Mouse (Mus musculus) liver, embryonic 14.5 days (tissue): ENCODE measurements around the gene C1qtnf6. TPM values are rescaled to one million over a fixed set of nuclear protein-coding genes. Genes with fewer than 3 reads are reported as not detected.

Experiments
- ATAC-seq: fragments of 200-750 bp; cut with Nextera tagmentation; 2 replicates; pipeline ENCODE4 v1.8.0; 2017; ENCODE audit warnings: moderate number of reproducible peaks, mild to moderate bottlenecking, moderate library complexity; ENCODE audit not compliant: insufficient read depth
- DNase-seq, 3 experiments: peaks; one replicate each; pipeline ENCODE4 v3.0.0-alpha.2; 2012 to 2013; ENCODE audit warnings: low read depth in 3 of 3, low spot score in 3 of 3
- H3K27ac ChIP-seq: fragments of 300-500 bp; sonication (generic); 2 replicates; pipeline ENCODE4 v1.5.1; 2014; ENCODE audit warnings: moderate library complexity, mild to moderate bottlenecking, control low read depth, inconsistent platforms
- H3K27me3 ChIP-seq: fragments of 300-500 bp; sonication (generic); 2 replicates; pipeline ENCODE4 v1.6.1; 2014; ENCODE audit warnings: mild to moderate bottlenecking, low read length, moderate library complexity; ENCODE audit not compliant: control insufficient read depth, insufficient read depth
- H3K36me3 ChIP-seq: fragments of 300-500 bp; sonication (generic); replicated peaks from 2 replicates; pipeline ENCODE4 v1.6.1; 2014; ENCODE audit warnings: low read depth; ENCODE audit not compliant: control insufficient read depth, insufficient read depth
- H3K4me1 ChIP-seq, 2 experiments: fragments of 200-500 bp in 1 of 2; fragments of 300-500 bp in 1 of 2; sonication (generic) in 1 of 2; replicated peaks; 2 replicates each; pipeline ENCODE4 v1.6.1; 2012 to 2014; ENCODE audit warnings: antibody characterized with exemption in 1 of 2, inconsistent platforms in 1 of 2, low read length in 1 of 2; ENCODE audit not compliant: control insufficient read depth in 2 of 2, insufficient read depth in 2 of 2
- H3K4me2 ChIP-seq: fragments of 300-500 bp; sonication (generic); 2 replicates; pipeline ENCODE4 v1.6.1; 2014; ENCODE audit warnings: low read depth, mild to moderate bottlenecking, control low read depth, moderate library complexity
- H3K4me3 ChIP-seq, 2 experiments: fragments of 200-500 bp in 1 of 2; fragments of 300-500 bp in 1 of 2; sonication (generic) in 1 of 2; 2 replicates each; pipeline ENCODE4 v1.5.1; 2012 to 2014; ENCODE audit warnings: low read depth in 2 of 2, low read length in 2 of 2, mild to moderate bottlenecking in 2 of 2, control low read depth in 1 of 2, inconsistent platforms in 1 of 2, moderate library complexity in 1 of 2; ENCODE audit not compliant: insufficient read depth in 1 of 2
- H3K9ac ChIP-seq: fragments of 300-500 bp; sonication (generic); replicated peaks from 2 replicates; pipeline ENCODE4 v1.6.1; 2014; ENCODE audit warnings: mild to moderate bottlenecking, control low read depth, moderate library complexity
- H3K9me3 ChIP-seq: fragments of 300-500 bp; sonication (generic); 2 replicates; pipeline ENCODE4 v1.6.1; 2016; ENCODE audit warnings: low read length, mixed read lengths; ENCODE audit not compliant: control insufficient read depth
- CTCF ChIP-seq: IDR thresholded peaks from 2 replicates; pipeline ENCODE4 v1.5.1; 2016; ENCODE audit warnings: antibody characterized with exemption, low read depth, control low read depth
- EP300 ChIP-seq: IDR thresholded peaks from 2 replicates; pipeline ENCODE4 v1.6.1; 2016; ENCODE audit warnings: antibody characterized with exemption, low read depth
- WGBS: fragments of 180-500 bp; shearing (Covaris S2); extraction: QIAGEN DNeasy Blood & Tissue Kit; methylation state at CpG from one replicate; pipeline ENCODE4 v1.1.7; 2014; ENCODE audit not compliant: insufficient replicate concordance; 5-methylcytosine and 5-hydroxymethylcytosine counted together
- polyA plus RNA-seq, 2 experiments: library from polyadenylated mRNA; depleted of rRNA in 1 of 2; stranded (reverse) in 1 of 2; unstranded in 1 of 2; fragments of >200 nt; fragmentation: Nextera tagmentation in 1 of 2; extraction: Ambion mirVana in 1 of 2; gene quantifications; 2 replicates each; pipeline versions ENCODE4 v1.2.1 to v1.2.3; 2012 to 2014

The C1qtnf6 gene
- polyA plus RNA-seq, 2 experiments, result 4.6 to 5.0 TPM

DNA sequence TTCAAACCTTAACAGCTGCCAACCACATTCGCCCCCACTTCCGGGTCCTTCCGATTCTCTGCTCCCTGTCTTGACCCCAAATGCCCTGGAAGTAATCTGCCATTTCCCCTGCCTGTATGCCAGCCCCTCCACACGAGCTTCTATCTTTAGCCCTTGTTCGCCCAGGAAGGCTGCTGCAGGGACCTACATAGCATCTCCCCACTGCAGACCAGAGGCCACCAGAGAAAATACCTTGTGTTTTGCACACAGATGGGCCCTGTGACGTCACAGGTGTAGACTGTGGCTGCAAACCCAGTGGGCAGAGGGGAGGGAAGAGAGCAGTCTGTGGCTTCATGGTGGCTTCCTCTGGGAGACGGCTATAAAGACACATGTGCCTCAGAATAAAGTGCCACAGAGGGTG, 13.0 kb downstream of the C1qtnf6 start:
- no peaks in the 10 kb centered on the region for H3K9me3 ChIP-seq
- H3K4me2 ChIP-seq, result no peak overlapping the region
- H3K27me3 ChIP-seq, result no peaks in the 10 kb centered on the region
- H3K9ac ChIP-seq, result no peak overlapping the region
- H3K4me3 ChIP-seq, result no peak overlapping the region
- no peak for DNase-seq
- 43% methylated on average over 7 of the region's 7 CpGs for WGBS
- H3K4me1 ChIP-seq, result 0 out of 4 replicates have a peak, but pooled peaks cover 0 to 4% of the 10 kb centered on the region in 2 experiments
- H3K27ac ChIP-seq, result no peak overlapping the region
- ATAC-seq, result no peak
- TF ChIP-seq EP300 (no peak), CTCF (no peak)
- no peaks in the 10 kb centered on the region for H3K36me3 ChIP-seq

DNA sequence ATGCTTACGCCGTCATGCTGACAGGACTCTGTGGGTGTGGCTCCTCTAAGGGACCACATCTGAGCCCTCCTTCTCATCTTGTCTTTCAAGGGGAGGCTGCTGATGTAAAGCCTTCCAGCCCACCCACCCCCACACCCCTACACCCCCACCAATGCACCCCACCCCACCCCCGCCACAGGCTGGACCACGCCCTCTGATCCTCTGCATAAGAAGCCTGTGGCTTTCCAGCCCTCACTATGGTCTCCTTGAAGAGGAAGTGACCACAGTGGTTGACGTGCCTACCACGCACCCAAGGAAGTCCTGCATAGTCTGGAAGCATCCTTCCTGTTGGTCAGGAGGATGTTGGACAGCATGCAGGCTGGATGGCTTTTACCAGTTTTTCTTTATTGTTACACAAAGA, 15.5 kb downstream of the C1qtnf6 start:
- Histone ChIP-seq H3K9me3 (no peaks in the 10 kb centered on the region), H3K9ac (no peak overlapping the region), H3K4me1 (0 out of 4 replicates have a peak, but pooled peaks cover 0 to 6% of the 10 kb centered on the region in 2 experiments), H3K27me3 (no peaks in the 10 kb centered on the region), H3K4me2 (no peak overlapping the region), H3K4me3 (no peak overlapping the region), H3K36me3 (no peaks in the 10 kb centered on the region), H3K27ac (no peak overlapping the region)
- ATAC-seq (no peak), DNase-seq (no peak)
- WGBS, result 33% methylated on average over 6 of the region's 6 CpGs
- no peak for TF ChIP-seq CTCF
- no peak for TF ChIP-seq EP300

DNA sequence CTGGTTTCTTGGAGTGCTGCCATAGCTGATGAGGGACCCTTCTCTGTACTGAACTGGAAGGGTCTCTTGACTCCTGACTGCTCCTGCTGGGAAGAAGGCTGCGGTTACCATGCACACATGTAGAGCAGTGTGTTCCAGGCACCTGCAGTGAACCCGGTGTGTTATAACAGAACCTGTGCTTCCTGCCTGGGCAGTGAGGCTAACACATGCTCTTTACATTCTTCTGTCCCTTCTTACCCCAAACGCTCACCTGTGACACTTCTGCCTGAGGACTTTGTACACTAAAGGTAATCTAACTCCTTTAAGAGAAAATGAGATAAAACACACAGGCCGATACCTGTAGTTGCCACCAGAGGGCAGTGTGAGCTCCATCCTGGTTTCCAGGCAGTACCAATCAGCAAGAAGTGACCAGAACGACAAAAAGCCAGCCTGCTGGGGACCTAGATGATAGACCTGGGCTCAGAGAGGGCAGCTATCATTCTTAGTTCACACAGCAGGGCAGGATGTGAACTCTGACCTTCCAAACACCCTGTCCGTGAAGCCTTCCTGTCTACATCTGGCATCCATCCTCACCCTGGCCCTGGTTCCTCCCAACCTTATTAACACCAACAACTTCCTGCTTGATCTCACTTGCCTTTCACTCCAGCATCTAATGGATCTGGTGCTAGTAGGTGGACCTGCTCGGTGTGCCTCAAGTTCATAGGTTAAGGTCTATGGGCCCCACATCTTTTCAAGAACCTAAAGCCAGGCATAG, 16.6 kb downstream of the C1qtnf6 start:
- H3K4me3 ChIP-seq, result no peak overlapping the region
- no peaks in the 10 kb centered on the region for H3K27me3 ChIP-seq
- DNase-seq (peak; percentile 20 to 33 (median 31)), ATAC-seq (no peak)
- H3K9me3 ChIP-seq, result no peaks in the 10 kb centered on the region
- H3K36me3 ChIP-seq, result no peaks in the 10 kb centered on the region
- no peak overlapping the region for H3K27ac ChIP-seq
- H3K4me1 ChIP-seq, result peaks cover 0 to 3% of the 10 kb centered on the region in 2 experiments; a peak in 1 of 4 replicates
- WGBS, result 25% methylated on average over 7 of the region's 7 CpGs
- H3K4me2 ChIP-seq, result no peak overlapping the region
- H3K9ac ChIP-seq, result no peak overlapping the region
- TF ChIP-seq CTCF, result peak; percentile 95
- no peak for TF ChIP-seq EP300

DNA sequence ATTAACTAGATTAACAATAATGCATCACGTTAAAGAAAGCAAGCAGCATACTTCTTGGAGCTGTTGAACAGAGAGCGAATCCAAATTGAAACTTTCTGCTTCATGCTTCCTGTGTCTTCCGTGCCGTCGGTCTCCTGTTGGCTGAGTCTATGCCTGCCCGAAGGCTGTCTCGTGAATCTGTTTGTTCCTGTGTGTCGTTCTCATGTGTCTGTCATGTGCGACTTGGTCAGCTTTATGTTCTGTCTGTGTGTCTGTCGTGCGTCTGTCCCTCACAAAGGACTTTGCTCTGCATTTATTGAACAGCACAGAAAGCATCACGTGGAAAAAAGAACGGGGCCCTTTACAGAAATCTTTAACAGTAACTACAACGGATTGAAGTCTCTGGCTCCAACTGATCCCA, 18.2 kb downstream of the C1qtnf6 start:
- Histone ChIP-seq H3K9me3 (no peaks in the 10 kb centered on the region), H3K4me1 (peaks cover 0 to 3% of the 10 kb centered on the region in 2 experiments; a peak in 1 of 4 replicates), H3K9ac (no peak overlapping the region), H3K4me2 (no peak overlapping the region), H3K27me3 (no peaks in the 10 kb centered on the region), H3K4me3 (no peak overlapping the region), H3K36me3 (no peaks in the 10 kb centered on the region), H3K27ac (no peak overlapping the region; the same call in 1 of the 2 replicates)
- TF ChIP-seq EP300 (no peak), CTCF (no peak)
- ATAC-seq (no peak), DNase-seq (no peak)
- WGBS, result 70% methylated on average over 14 of the region's 14 CpGs

DNA sequence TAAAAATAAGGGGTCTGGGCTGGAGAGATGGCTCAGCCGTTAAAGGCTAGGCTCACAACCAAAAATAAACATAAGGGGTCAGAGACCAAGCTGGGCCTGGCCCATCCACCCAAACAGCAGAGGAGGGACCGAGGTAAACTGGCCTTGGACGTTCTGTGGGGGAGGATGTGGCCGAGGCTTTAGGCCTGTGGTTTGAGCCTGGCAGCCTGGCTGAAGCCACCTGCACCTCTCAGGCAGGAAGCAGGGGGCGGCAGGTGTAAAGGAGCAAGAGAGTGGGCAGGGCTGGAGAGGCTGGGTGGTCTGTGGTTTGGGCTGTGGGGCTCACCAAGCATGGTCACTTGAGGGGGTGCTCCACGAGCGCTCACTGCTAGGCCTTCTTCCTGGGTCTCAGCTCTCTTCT, 19.3 kb downstream of the C1qtnf6 start:
- no peaks in the 10 kb centered on the region for H3K9me3 ChIP-seq
- no peak for ATAC-seq
- H3K27ac ChIP-seq, result no peak overlapping the region
- no peak overlapping the region for H3K4me2 ChIP-seq
- H3K36me3 ChIP-seq, result no peaks in the 10 kb centered on the region
- DNase-seq, result no peak
- no peaks in the 10 kb centered on the region for H3K27me3 ChIP-seq
- H3K4me1 ChIP-seq, result peaks cover 0 to 3% of the 10 kb centered on the region in 2 experiments; a peak in 1 of 4 replicates
- TF ChIP-seq EP300, result no peak
- TF ChIP-seq CTCF, result no peak
- WGBS, result 42% methylated on average over 7 of the region's 7 CpGs
- no peak overlapping the region for H3K4me3 ChIP-seq
- H3K9ac ChIP-seq, result no peak overlapping the region
